Mouse (Mus musculus) liver, adult 2 months (tissue): ENCODE data around the gene Fgf15. TPM values are rescaled to one million over a fixed set of nuclear protein-coding genes. Genes with fewer than 3 reads are reported as not detected.

Experiments
- DNase-seq: peaks from one replicate; pipeline ENCODE4 v3.0.0-alpha.2; 2011; ENCODE audit warnings: low read depth, low spot score; ENCODE audit errors: extremely low read depth
- H3K27ac ChIP-seq: fragments of 200-500 bp; replicated peaks from 2 replicates; pipeline ENCODE4 v1.5.1; 2012; ENCODE audit warnings: low read depth, mild to moderate bottlenecking, control low read depth, inconsistent platforms, low read length; ENCODE audit not compliant: insufficient read depth
- H3K27me3 ChIP-seq: fragments of 200-500 bp; 2 replicates; pipeline ENCODE4 v1.6.1; 2012; ENCODE audit warnings: mild to moderate bottlenecking, moderate library complexity, low read length, inconsistent platforms; ENCODE audit not compliant: control insufficient read depth, insufficient read depth
- H3K36me3 ChIP-seq: fragments of 200-500 bp; 2 replicates; pipeline ENCODE4 v1.6.1; 2012; ENCODE audit warnings: low read length, inconsistent platforms; ENCODE audit not compliant: control insufficient read depth, insufficient read depth
- H3K4me1 ChIP-seq: fragments of 200-500 bp; 2 replicates; pipeline ENCODE4 v1.6.1; 2011; ENCODE audit warnings: low read length; ENCODE audit not compliant: control insufficient read depth, insufficient read depth
- H3K4me3 ChIP-seq: fragments of 200-500 bp; 2 replicates; pipeline ENCODE4 v1.5.1; 2011; ENCODE audit warnings: low read depth, mild to moderate bottlenecking, control low read depth, low read length, moderate library complexity; ENCODE audit not compliant: insufficient read depth
- H3K79me2 ChIP-seq: fragments of 200-500 bp; 2 replicates; pipeline ENCODE4 v1.6.1; 2012; ENCODE audit warnings: inconsistent platforms, mild to moderate bottlenecking, low read length, moderate library complexity; ENCODE audit not compliant: control insufficient read depth, insufficient read depth
- H3K9ac ChIP-seq: fragments of 200-500 bp; 2 replicates; pipeline ENCODE4 v1.6.1; 2012; ENCODE audit warnings: low read depth, mild to moderate bottlenecking, control low read depth, inconsistent platforms, low read length
- CTCF ChIP-seq: fragments of 200-500 bp; IDR thresholded peaks from 2 replicates; pipeline ENCODE4 v1.5.1; 2011; ENCODE audit warnings: low read depth, low read length, control low read depth
- POLR2A ChIP-seq: fragments of 200-500 bp; IDR thresholded peaks from 2 replicates; pipeline ENCODE4 v1.6.1; 2011; ENCODE audit warnings: low read length, control low read depth; ENCODE audit not compliant: insufficient read depth; ENCODE audit errors: extremely low read depth
- WGBS: fragments of 180-500 bp; shearing (Covaris S2); methylation state at CpG from one replicate; pipeline ENCODE4 v1.1.7; 2018; 5-methylcytosine and 5-hydroxymethylcytosine counted together
- polyA plus RNA-seq: library from polyadenylated mRNA; depleted of rRNA; stranded (reverse); fragments of >200 nt; gene quantifications from 2 replicates; pipeline ENCODE4 v1.2.3, GENCODE M21; 2012
- total RNA-seq: library from RNA; depleted of rRNA; stranded (reverse); fragments of >200 nt; gene quantifications from 2 replicates; pipeline ENCODE4 v1.2.3, GENCODE M21; 2014

Gene Fgf15
- total and polyA plus RNA-seq, 2 experiments, result not detected

GRCm38 (mm10) chr7:144939344-144940002, 43.1 kb downstream of the Fgf15 start, which contains the start of gene Ccnd1:
Gene Ccnd1, minus strand, starts transcription at chr7:144939925.
- peak within 1 kb of the TSS; percentile 65 for H3K27ac ChIP-seq
- no peaks in the 10 kb centered on the region for H3K79me2 ChIP-seq
- DNase-seq, result no peak
- peak within 1 kb of the TSS; percentile 82 for H3K4me3 ChIP-seq
- no peaks in the 10 kb centered on the region for H3K27me3 ChIP-seq
- under 1% methylated on average over 40 of the region's 45 CpGs for WGBS
- peaks cover 17% of the 10 kb centered on the region for H3K4me1 ChIP-seq
- no peaks in the 10 kb centered on the region for H3K36me3 ChIP-seq
- 0 out of 2 replicates have a peak, but pooled peaks have one; percentile 18 for TF ChIP-seq CTCF
- TF ChIP-seq POLR2A, result peak; percentile 60; the same call in 1 of the 2 replicates
- H3K9ac ChIP-seq, result peak within 1 kb of the TSS; percentile 84

- Histone ChIP-seq H3K27ac (peak overlapping the region; percentile 47), H3K9ac (peak overlapping the region; percentile 62)
Measured at GRCm38 (mm10) chr7:144940003-144940571, 43.8 kb downstream of the Fgf15 start.

GRCm38 (mm10) chr7:144940585-144940984, 44.3 kb downstream of the Fgf15 start:
- DNase-seq, result no peak
- Histone ChIP-seq H3K9ac (no peak overlapping the region), H3K36me3 (no peaks in the 10 kb centered on the region), H3K79me2 (no peaks in the 10 kb centered on the region), H3K4me3 (no peak overlapping the region), H3K27ac (no peak overlapping the region), H3K27me3 (no peaks in the 10 kb centered on the region), H3K4me1 (peaks cover 17% of the 10 kb centered on the region)
- TF ChIP-seq CTCF (no peak), POLR2A (no peak)
- 9% methylated on average over 11 of the region's 11 CpGs for WGBS

More at GRCm38 (mm10) chr7:144940003-144940571, 43.8 kb downstream of the Fgf15 start:
- no peaks in the 10 kb centered on the region for H3K27me3 ChIP-seq
- H3K79me2 ChIP-seq, result no peaks in the 10 kb centered on the region
- H3K4me3 ChIP-seq, result peak overlapping the region; percentile 82
- no peaks in the 10 kb centered on the region for H3K36me3 ChIP-seq
- no peak for TF ChIP-seq POLR2A
- no peak for TF ChIP-seq CTCF
- H3K4me1 ChIP-seq, result peaks cover 17% of the 10 kb centered on the region
- WGBS, result 1% methylated on average over 22 of the region's 22 CpGs
- DNase-seq, result no peak

GRCm38 (mm10) chr7:144941242-144941831, 45.0 kb downstream of the Fgf15 start:
- no peaks in the 10 kb centered on the region for H3K36me3 ChIP-seq
- H3K27ac ChIP-seq, result peak overlapping the region; percentile 37
- peak; percentile 78 for DNase-seq
- WGBS, result under 1% methylated on average over 39 of the region's 39 CpGs
- H3K4me3 ChIP-seq, result peak overlapping the region; percentile 79
- no peak for TF ChIP-seq CTCF
- no peak for TF ChIP-seq POLR2A
- H3K9ac ChIP-seq, result peak overlapping the region; percentile 79
- peaks cover 17% of the 10 kb centered on the region for H3K4me1 ChIP-seq
- no peaks in the 10 kb centered on the region for H3K27me3 ChIP-seq
- no peaks in the 10 kb centered on the region for H3K79me2 ChIP-seq

GRCm38 (mm10) chr7:144942071-144942743, 45.9 kb downstream of the Fgf15 start:
- TF ChIP-seq CTCF, result no peak
- no peak for TF ChIP-seq POLR2A
- H3K4me3 ChIP-seq, result peak overlapping the region; percentile 41; the same call in 1 of the 2 replicates
- no peak for DNase-seq
- H3K36me3 ChIP-seq, result no peaks in the 10 kb centered on the region
- H3K9ac ChIP-seq, result peak overlapping the region; percentile 4; the same call in 1 of the 2 replicates
- peak overlapping the region; percentile 32 for H3K27ac ChIP-seq
- H3K27me3 ChIP-seq, result no peaks in the 10 kb centered on the region
- H3K4me1 ChIP-seq, result peaks cover 17% of the 10 kb centered on the region
- no peaks in the 10 kb centered on the region for H3K79me2 ChIP-seq
- 2% methylated on average over 35 of the region's 35 CpGs for WGBS
